Mouse (Mus musculus): ENCODE measurements around the gene Fam89a. TPM values are rescaled to one million over a fixed set of nuclear protein-coding genes. Genes with fewer than 3 reads are reported as not detected.

Gene Fam89a
- polyA plus RNA-seq, 1 experiment from 2014 or later: 13.0 TPM

- Histone ChIP-seq H3K27me3 (ENCODE audit: control insufficient read depth, insufficient read depth, low read length) (no peaks in the 10 kb centered on the region), H3K4me2 (replicated peaks; ENCODE audit: low read depth) (peak overlapping the region; percentile 95; the same call in 1 of the 2 replicates), H3K36me3 (ENCODE audit: control insufficient read depth, insufficient read depth, low read length) (no peaks in the 10 kb centered on the region), H3K27ac (replicated peaks) (peak overlapping the region; percentile 40; the same call in 1 of the 2 replicates), H3K9me3 (ENCODE audit: control insufficient read depth, low read length) (no peaks in the 10 kb centered on the region), H3K4me1 (replicated peaks; ENCODE audit: control insufficient read depth, insufficient read depth) (0 out of 2 replicates have a peak, but pooled peaks cover 2% of the 10 kb centered on the region), H3K9ac (ENCODE audit: low read length) (no peak overlapping the region), H3K4me3 (ENCODE audit: low read depth, low read length) (peak overlapping the region; percentile 58; the same call in 1 of the 2 replicates)
- 43% methylated on average over 21 of the region's 21 CpGs for WGBS
- ATAC-seq (ENCODE audit: low FRiP score, low TSS enrichment) (no peak), DNase-seq (ENCODE audit: low spot score) (no peak)
- no peak for TF ChIP-seq EP300 (optimal IDR thresholded peaks at IDR 0.05)
- peak; percentile 39; the same call in 1 of the 2 replicates for TF ChIP-seq CTCF (IDR thresholded peaks at IDR 0.05; ENCODE audit: low read depth)
Observed at GRCm38 (mm10) chr8:124752325-124752862, 762 bp upstream of the Fam89a start.

GRCm38 (mm10) chr8:124751191-124751590, 441 bp downstream of the Fam89a start:
- peak; percentile 29 for DNase-seq (ENCODE audit: low spot score)
- peak; percentile 30; the same call in 1 of the 2 replicates for ATAC-seq (ENCODE audit: low FRiP score, low TSS enrichment)

GRCm38 (mm10) chr8:124746661-124747060, 5.0 kb downstream of the Fam89a start:
- no peak for ATAC-seq (ENCODE audit: low FRiP score, low TSS enrichment)
- Histone ChIP-seq H3K9me3 (ENCODE audit: control insufficient read depth, low read length) (no peaks in the 10 kb centered on the region), H3K4me1 (replicated peaks; ENCODE audit: control insufficient read depth, insufficient read depth) (no peaks in the 10 kb centered on the region), H3K36me3 (ENCODE audit: control insufficient read depth, insufficient read depth, low read length) (no peaks in the 10 kb centered on the region), H3K9ac (ENCODE audit: low read length) (no peak overlapping the region), H3K27me3 (ENCODE audit: control insufficient read depth, insufficient read depth, low read length) (no peaks in the 10 kb centered on the region), H3K4me3 (ENCODE audit: low read depth, low read length) (no peak overlapping the region), H3K27ac (replicated peaks) (no peak overlapping the region), H3K4me2 (replicated peaks; ENCODE audit: low read depth) (no peak overlapping the region)
- WGBS: 45% methylated on average over 13 of the region's 13 CpGs
- no peak for DNase-seq (ENCODE audit: low spot score)
- TF ChIP-seq CTCF (IDR thresholded peaks at IDR 0.05; ENCODE audit: low read depth): no peak
- no peak for TF ChIP-seq EP300 (optimal IDR thresholded peaks at IDR 0.05)

More at GRCm38 (mm10) chr8:124751191-124751590, 441 bp downstream of the Fam89a start:
- Histone ChIP-seq H3K27ac (replicated peaks) (peak overlapping the region; percentile 24; the same call in 1 of the 2 replicates), H3K36me3 (ENCODE audit: control insufficient read depth, insufficient read depth, low read length) (no peaks in the 10 kb centered on the region), H3K9ac (ENCODE audit: low read length) (peak overlapping the region; percentile 60), H3K4me1 (replicated peaks; ENCODE audit: control insufficient read depth, insufficient read depth) (0 out of 2 replicates have a peak, but pooled peaks cover 2% of the 10 kb centered on the region), H3K9me3 (ENCODE audit: control insufficient read depth, low read length) (no peaks in the 10 kb centered on the region), H3K27me3 (ENCODE audit: control insufficient read depth, insufficient read depth, low read length) (no peaks in the 10 kb centered on the region), H3K4me2 (replicated peaks; ENCODE audit: low read depth) (peak overlapping the region; percentile 95), H3K4me3 (ENCODE audit: low read depth, low read length) (peak overlapping the region; percentile 58)
- no peak for TF ChIP-seq CTCF (IDR thresholded peaks at IDR 0.05; ENCODE audit: low read depth)
- WGBS: under 1% methylated on average over 30 of the region's 31 CpGs

- ATAC-seq (ENCODE audit: low FRiP score, low TSS enrichment) (no peak), DNase-seq (ENCODE audit: low spot score) (peak; percentile 50)
- 59% methylated on average over 1 of the region's 1 CpGs for WGBS
- Histone ChIP-seq H3K4me3 (ENCODE audit: low read depth, low read length) (no peak overlapping the region), H3K9me3 (ENCODE audit: control insufficient read depth, low read length) (no peaks in the 10 kb centered on the region), H3K9ac (ENCODE audit: low read length) (no peak overlapping the region), H3K4me2 (replicated peaks; ENCODE audit: low read depth) (no peak overlapping the region), H3K27ac (replicated peaks) (no peak overlapping the region), H3K27me3 (ENCODE audit: control insufficient read depth, insufficient read depth, low read length) (no peaks in the 10 kb centered on the region), H3K4me1 (replicated peaks; ENCODE audit: control insufficient read depth, insufficient read depth) (no peaks in the 10 kb centered on the region), H3K36me3 (ENCODE audit: control insufficient read depth, insufficient read depth, low read length) (0 out of 2 replicates have a peak, but pooled peaks cover 3% of the 10 kb centered on the region)
- TF ChIP-seq CTCF (IDR thresholded peaks at IDR 0.05; ENCODE audit: low read depth) (peak; percentile 80), EP300 (optimal IDR thresholded peaks at IDR 0.05) (no peak)
Observed at GRCm38 (mm10) chr8:124739268-124739667, 12.4 kb downstream of the Fam89a start.

GRCm38 (mm10) chr8:124735371-124735911, 16.2 kb downstream of the Fam89a start:
- WGBS: 66% methylated on average over 3 of the region's 3 CpGs
- no peak for ATAC-seq (ENCODE audit: low FRiP score, low TSS enrichment)
- Histone ChIP-seq H3K4me3 (ENCODE audit: low read depth, low read length) (no peak overlapping the region), H3K9me3 (ENCODE audit: control insufficient read depth, low read length) (no peaks in the 10 kb centered on the region), H3K9ac (ENCODE audit: low read length) (no peak overlapping the region), H3K4me1 (replicated peaks; ENCODE audit: control insufficient read depth, insufficient read depth) (no peaks in the 10 kb centered on the region), H3K27me3 (ENCODE audit: control insufficient read depth, insufficient read depth, low read length) (no peaks in the 10 kb centered on the region), H3K4me2 (replicated peaks; ENCODE audit: low read depth) (no peak overlapping the region), H3K36me3 (ENCODE audit: control insufficient read depth, insufficient read depth, low read length) (peaks cover 19% of the 10 kb centered on the region), H3K27ac (replicated peaks) (no peak overlapping the region)
- DNase-seq (ENCODE audit: low spot score): no peak
- TF ChIP-seq CTCF (IDR thresholded peaks at IDR 0.05; ENCODE audit: low read depth) (no peak), EP300 (optimal IDR thresholded peaks at IDR 0.05) (no peak)

- no peak overlapping the region for H3K4me3 ChIP-seq (ENCODE audit: low read depth, low read length)
- DNase-seq (ENCODE audit: low spot score) (no peak), ATAC-seq (ENCODE audit: low FRiP score, low TSS enrichment) (0 out of 2 replicates have a peak, but pooled peaks have one; percentile 13)
- TF ChIP-seq EP300 (optimal IDR thresholded peaks at IDR 0.05) (no peak), CTCF (IDR thresholded peaks at IDR 0.05; ENCODE audit: low read depth) (no peak)
- H3K4me1 ChIP-seq (replicated peaks; ENCODE audit: control insufficient read depth, insufficient read depth): no peaks in the 10 kb centered on the region
- no peak overlapping the region for H3K27ac ChIP-seq (replicated peaks)
- H3K27me3 ChIP-seq (ENCODE audit: control insufficient read depth, insufficient read depth, low read length): no peaks in the 10 kb centered on the region
- H3K36me3 ChIP-seq (ENCODE audit: control insufficient read depth, insufficient read depth, low read length): peaks cover 19% of the 10 kb centered on the region
- no peaks in the 10 kb centered on the region for H3K9me3 ChIP-seq (ENCODE audit: control insufficient read depth, low read length)
- WGBS: 82% methylated on average over 8 of the region's 8 CpGs
- no peak overlapping the region for H3K4me2 ChIP-seq (replicated peaks; ENCODE audit: low read depth)
- no peak overlapping the region for H3K9ac ChIP-seq (ENCODE audit: low read length)
Observed at GRCm38 (mm10) chr8:124732828-124733227, 18.8 kb downstream of the Fam89a start.
